Mouse (Mus musculus) embryonic facial prominence, embryonic 15.5 days (tissue): Measurements from ENCODE around the gene Epha8. TPM values are rescaled to one million over a fixed set of nuclear protein-coding genes. Genes with fewer than 3 reads are reported as not detected.

Experiments
- ATAC-seq: fragments of 200-750 bp; cut with Nextera tagmentation; 2 replicates; pipeline ENCODE4 v1.8.0; 2017; ENCODE audit warnings: low read depth, moderate TSS enrichment; ENCODE audit not compliant: insufficient number of reproducible peaks, low FRiP score, low TSS enrichment
- H3K27ac ChIP-seq: fragments of 300-500 bp; sonication (generic); replicated peaks from 2 replicates; pipeline ENCODE4 v1.5.1; 2015; ENCODE audit warnings: mild to moderate bottlenecking, inconsistent platforms
- H3K27me3 ChIP-seq: fragments of 300-500 bp; sonication (generic); 2 replicates; pipeline ENCODE4 v1.6.1; 2015; ENCODE audit warnings: inconsistent platforms
- H3K36me3 ChIP-seq: fragments of 300-500 bp; sonication (generic); 2 replicates; pipeline ENCODE4 v1.6.1; 2015; ENCODE audit warnings: mild to moderate bottlenecking, inconsistent platforms
- H3K4me1 ChIP-seq: fragments of 300-500 bp; sonication (generic); 2 replicates; pipeline ENCODE4 v1.6.1; 2015; ENCODE audit warnings: inconsistent platforms
- H3K4me2 ChIP-seq: fragments of 300-500 bp; sonication (generic); replicated peaks from 2 replicates; pipeline ENCODE4 v1.6.1; 2015; ENCODE audit warnings: mild to moderate bottlenecking, inconsistent platforms
- H3K4me3 ChIP-seq: fragments of 300-500 bp; sonication (generic); replicated peaks from 2 replicates; pipeline ENCODE4 v1.5.1; 2015; ENCODE audit warnings: mild to moderate bottlenecking, inconsistent platforms
- H3K9ac ChIP-seq: fragments of 300-500 bp; sonication (generic); 2 replicates; pipeline ENCODE4 v1.6.1; 2015; ENCODE audit warnings: inconsistent platforms
- H3K9me3 ChIP-seq: fragments of 300-500 bp; sonication (generic); replicated peaks from 2 replicates; pipeline ENCODE4 v1.6.1; 2016; ENCODE audit warnings: inconsistent platforms
- WGBS: fragments of 180-500 bp; shearing (Covaris S2); methylation state at CpG from one replicate; pipeline ENCODE4 v1.1.7; 2015; 5-methylcytosine and 5-hydroxymethylcytosine counted together
- polyA plus RNA-seq: library from polyadenylated mRNA; unstranded; fragments of >200 nt; fragmentation: Nextera tagmentation; extraction: Ambion mirVana; gene quantifications from 2 replicates; pipeline ENCODE4 v1.2.1, GENCODE M21; 2015

Gene Epha8
- polyA plus RNA-seq, 1 experiment from 2014 or later, result 2.0 TPM

- Histone ChIP-seq H3K4me2 (no peak overlapping the region), H3K4me1 (peaks cover 11% of the 10 kb centered on the region; the same call in 1 of the 2 replicates), H3K9me3 (no peaks in the 10 kb centered on the region), H3K9ac (no peak overlapping the region), H3K4me3 (no peak overlapping the region), H3K27ac (no peak overlapping the region), H3K27me3 (peaks cover 48% of the 10 kb centered on the region), H3K36me3 (no peaks in the 10 kb centered on the region)
- ATAC-seq, result 0 out of 2 replicates have a peak, but pooled peaks have one; percentile 12
- 41% methylated on average over 10 of the region's 10 CpGs for WGBS
Measured at GRCm38 (mm10) chr4:136949266-136949989, 7.2 kb downstream of the Epha8 start.

- Histone ChIP-seq H3K4me2 (no peak overlapping the region), H3K27ac (no peak overlapping the region), H3K9ac (no peak overlapping the region), H3K27me3 (peaks cover 53% of the 10 kb centered on the region), H3K4me3 (no peak overlapping the region), H3K36me3 (no peaks in the 10 kb centered on the region), H3K4me1 (peaks cover 14% of the 10 kb centered on the region), H3K9me3 (no peaks in the 10 kb centered on the region)
- no peak for ATAC-seq
- 56% methylated on average over 17 of the region's 17 CpGs for WGBS
Measured at GRCm38 (mm10) chr4:136945397-136945796, 11.2 kb downstream of the Epha8 start.

- 65% methylated on average over 11 of the region's 11 CpGs for WGBS
- no peak for ATAC-seq
- no peaks in the 10 kb centered on the region for H3K9me3 ChIP-seq
- no peaks in the 10 kb centered on the region for H3K36me3 ChIP-seq
- no peak overlapping the region for H3K27ac ChIP-seq
- H3K4me1 ChIP-seq, result peaks cover 14% of the 10 kb centered on the region
- H3K4me2 ChIP-seq, result no peak overlapping the region
- H3K9ac ChIP-seq, result no peak overlapping the region
- H3K4me3 ChIP-seq, result no peak overlapping the region
- H3K27me3 ChIP-seq, result peaks cover 52% of the 10 kb centered on the region
Measured at GRCm38 (mm10) chr4:136944558-136945350, 11.9 kb downstream of the Epha8 start.

GRCm38 (mm10) chr4:136943175-136943574 is 13.4 kb downstream of the Epha8 start:
- Histone ChIP-seq H3K27me3 (peaks cover 46% of the 10 kb centered on the region), H3K4me1 (peaks cover 10% of the 10 kb centered on the region; the same call in 1 of the 2 replicates), H3K4me2 (no peak overlapping the region), H3K9ac (no peak overlapping the region), H3K9me3 (no peaks in the 10 kb centered on the region), H3K27ac (no peak overlapping the region), H3K4me3 (no peak overlapping the region), H3K36me3 (no peaks in the 10 kb centered on the region)
- 16% methylated on average over 13 of the region's 13 CpGs for WGBS
- ATAC-seq, result no peak

- Histone ChIP-seq H3K4me2 (no peak overlapping the region), H3K27me3 (peaks cover 41% of the 10 kb centered on the region), H3K36me3 (no peaks in the 10 kb centered on the region), H3K27ac (no peak overlapping the region), H3K9me3 (no peaks in the 10 kb centered on the region), H3K9ac (no peak overlapping the region), H3K4me1 (peaks cover 10% of the 10 kb centered on the region; the same call in 1 of the 2 replicates), H3K4me3 (no peak overlapping the region)
- WGBS, result 14% methylated on average over 18 of the region's 18 CpGs
- ATAC-seq, result no peak
Measured at GRCm38 (mm10) chr4:136942761-136943160, 13.9 kb downstream of the Epha8 start.

- peaks cover 27% of the 10 kb centered on the region for H3K27me3 ChIP-seq
Measured at GRCm38 (mm10) chr4:136937935-136938334, 18.7 kb downstream of the Epha8 start.

GRCm38 (mm10) chr4:136937344-136937743 is 19.3 kb downstream of the Epha8 start:
- no peak overlapping the region for H3K27ac ChIP-seq
- no peak overlapping the region for H3K9ac ChIP-seq
- H3K4me3 ChIP-seq, result no peak overlapping the region
- peaks cover 10% of the 10 kb centered on the region for H3K4me1 ChIP-seq
- H3K4me2 ChIP-seq, result no peak overlapping the region
- whole genome bisulfite sequencing, result 76% methylated on average over 4 of the region's 4 CpGs
- H3K36me3 ChIP-seq, result no peaks in the 10 kb centered on the region
- H3K9me3 ChIP-seq, result no peaks in the 10 kb centered on the region
- peaks cover 26% of the 10 kb centered on the region for H3K27me3 ChIP-seq
- ATAC-seq, result no peak

More at GRCm38 (mm10) chr4:136937935-136938334, 18.7 kb downstream of the Epha8 start:
- H3K27ac ChIP-seq, result no peak overlapping the region
- WGBS, result 82% methylated on average over 5 of the region's 5 CpGs
- no peak for ATAC-seq
- H3K9ac ChIP-seq, result no peak overlapping the region
- H3K36me3 ChIP-seq, result no peaks in the 10 kb centered on the region
- H3K4me1 ChIP-seq, result peaks cover 13% of the 10 kb centered on the region
- no peak overlapping the region for H3K4me2 ChIP-seq
- no peak overlapping the region for H3K4me3 ChIP-seq
- no peaks in the 10 kb centered on the region for H3K9me3 ChIP-seq

- no peak overlapping the region for H3K9ac ChIP-seq
- no peak overlapping the region for H3K4me3 ChIP-seq
- no peak overlapping the region for H3K4me2 ChIP-seq
- peaks cover 12% of the 10 kb centered on the region for H3K27me3 ChIP-seq
- peaks cover 10% of the 10 kb centered on the region for H3K4me1 ChIP-seq
- H3K36me3 ChIP-seq, result no peaks in the 10 kb centered on the region
- 41% methylated on average over 18 of the region's 18 CpGs for WGBS
- H3K27ac ChIP-seq, result no peak overlapping the region; the same call in 1 of the 2 replicates
- no peaks in the 10 kb centered on the region for H3K9me3 ChIP-seq
- peak; percentile 59; the same call in 1 of the 2 replicates for ATAC-seq
Measured at GRCm38 (mm10) chr4:136934746-136935613, 21.6 kb downstream of the Epha8 start.

GRCm38 (mm10) chr4:136930474-136930873 is 26.1 kb downstream of the Epha8 start:
- Histone ChIP-seq H3K9me3 (no peaks in the 10 kb centered on the region), H3K36me3 (no peaks in the 10 kb centered on the region), H3K4me2 (no peak overlapping the region), H3K4me3 (no peak overlapping the region), H3K9ac (no peak overlapping the region), H3K27me3 (peaks cover 40% of the 10 kb centered on the region), H3K27ac (no peak overlapping the region), H3K4me1 (peaks cover 10% of the 10 kb centered on the region)
- no peak for ATAC-seq
- 83% methylated on average over 8 of the region's 8 CpGs for WGBS

- Histone ChIP-seq H3K4me2 (no peak overlapping the region), H3K36me3 (no peaks in the 10 kb centered on the region), H3K9ac (no peak overlapping the region), H3K9me3 (no peaks in the 10 kb centered on the region), H3K27ac (no peak overlapping the region), H3K4me3 (no peak overlapping the region), H3K27me3 (peaks cover 45% of the 10 kb centered on the region), H3K4me1 (no peaks in the 10 kb centered on the region)
- ATAC-seq, result no peak
- 10% methylated on average over 5 of the region's 5 CpGs for WGBS
Measured at GRCm38 (mm10) chr4:136928928-136929327, 27.7 kb downstream of the Epha8 start.

GRCm38 (mm10) chr4:136925804-136926203 is 30.8 kb downstream of the Epha8 start:
- Histone ChIP-seq H3K27ac (no peak overlapping the region), H3K9me3 (no peaks in the 10 kb centered on the region), H3K9ac (no peak overlapping the region), H3K36me3 (no peaks in the 10 kb centered on the region), H3K27me3 (peaks cover 36% of the 10 kb centered on the region), H3K4me1 (no peaks in the 10 kb centered on the region), H3K4me3 (no peak overlapping the region), H3K4me2 (no peak overlapping the region)
- 15% methylated on average over 15 of the region's 15 CpGs for WGBS
- no peak for ATAC-seq
